Mouse (Mus musculus) heart, postnatal 0 days (tissue): Measurements from ENCODE around the gene Crnn. TPM values are rescaled to one million over a fixed set of nuclear protein-coding genes. Genes with fewer than 3 reads are reported as not detected.

Experiments
- ATAC-seq: fragments of 200-750 bp; cut with Nextera tagmentation; 2 replicates; pipeline ENCODE4 v1.8.0; 2017; ENCODE audit warnings: low read depth, moderate number of reproducible peaks, moderate library complexity; ENCODE audit not compliant: insufficient read depth
- DNase-seq: peaks from one replicate; pipeline ENCODE4 v3.0.0-alpha.2; 2016; ENCODE audit warnings: low spot score
- H3K27ac ChIP-seq: fragments of 300-500 bp; sonication (generic); 2 replicates; pipeline ENCODE4 v1.5.1; 2014; ENCODE audit warnings: low read depth, mild to moderate bottlenecking
- H3K27me3 ChIP-seq: fragments of 300-500 bp; sonication (generic); 2 replicates; pipeline ENCODE4 v1.6.1; 2014; ENCODE audit warnings: low read length, mixed read lengths; ENCODE audit not compliant: control insufficient read depth, insufficient read depth
- H3K36me3 ChIP-seq: fragments of 300-500 bp; sonication (generic); replicated peaks from 2 replicates; pipeline ENCODE4 v1.6.1; 2014; ENCODE audit warnings: low read length, mixed read lengths; ENCODE audit not compliant: control insufficient read depth, insufficient read depth
- H3K4me1 ChIP-seq: fragments of 300-500 bp; sonication (generic); 2 replicates; pipeline ENCODE4 v1.6.1; 2014; ENCODE audit warnings: antibody characterized with exemption; ENCODE audit not compliant: control insufficient read depth, insufficient read depth
- H3K4me2 ChIP-seq: fragments of 300-500 bp; sonication (generic); 2 replicates; pipeline ENCODE4 v1.6.1; 2014; ENCODE audit warnings: low read depth, mild to moderate bottlenecking, low read length, moderate library complexity
- H3K4me3 ChIP-seq: fragments of 300-500 bp; sonication (generic); 2 replicates; pipeline ENCODE4 v1.5.1; 2014; ENCODE audit warnings: low read depth, low read length
- H3K9ac ChIP-seq: fragments of 300-500 bp; sonication (generic); replicated peaks from 2 replicates; pipeline ENCODE4 v1.6.1; 2014; ENCODE audit warnings: low read depth, low read length, mixed read lengths
- H3K9me3 ChIP-seq: fragments of 300-500 bp; sonication (generic); replicated peaks from 2 replicates; pipeline ENCODE4 v1.6.1; 2016; ENCODE audit warnings: low read length; ENCODE audit not compliant: control insufficient read depth
- CTCF ChIP-seq: IDR thresholded peaks from 2 replicates; pipeline ENCODE4 v1.5.1; 2016; ENCODE audit warnings: antibody characterized with exemption, control low read depth, low read depth
- EP300 ChIP-seq: IDR thresholded peaks from 2 replicates; pipeline ENCODE4 v1.6.1; 2016; ENCODE audit warnings: antibody characterized with exemption, low read depth
- WGBS: fragments of 180-500 bp; shearing (Covaris S2); extraction: QIAGEN DNeasy Blood & Tissue Kit; methylation state at CpG from one replicate; pipeline ENCODE4 v1.1.7; 2014; 5-methylcytosine and 5-hydroxymethylcytosine counted together
- polyA plus RNA-seq: library from polyadenylated mRNA; unstranded; fragments of >200 nt; fragmentation: Nextera tagmentation; extraction: Ambion mirVana; gene quantifications from 2 replicates; pipeline ENCODE4 v1.2.1, GENCODE M21; 2015
- total RNA-seq: library from RNA; depleted of rRNA; stranded (reverse); fragments of >200 nt; gene quantifications from 2 replicates; pipeline ENCODE4 v1.2.3, GENCODE M21; 2014; ENCODE audit warnings: low replicate concordance; rRNA removed

Crnn gene
- total RNA-seq: not detected in 2 replicates
- polyA plus RNA-seq: not detected in 2 replicates

DNA sequence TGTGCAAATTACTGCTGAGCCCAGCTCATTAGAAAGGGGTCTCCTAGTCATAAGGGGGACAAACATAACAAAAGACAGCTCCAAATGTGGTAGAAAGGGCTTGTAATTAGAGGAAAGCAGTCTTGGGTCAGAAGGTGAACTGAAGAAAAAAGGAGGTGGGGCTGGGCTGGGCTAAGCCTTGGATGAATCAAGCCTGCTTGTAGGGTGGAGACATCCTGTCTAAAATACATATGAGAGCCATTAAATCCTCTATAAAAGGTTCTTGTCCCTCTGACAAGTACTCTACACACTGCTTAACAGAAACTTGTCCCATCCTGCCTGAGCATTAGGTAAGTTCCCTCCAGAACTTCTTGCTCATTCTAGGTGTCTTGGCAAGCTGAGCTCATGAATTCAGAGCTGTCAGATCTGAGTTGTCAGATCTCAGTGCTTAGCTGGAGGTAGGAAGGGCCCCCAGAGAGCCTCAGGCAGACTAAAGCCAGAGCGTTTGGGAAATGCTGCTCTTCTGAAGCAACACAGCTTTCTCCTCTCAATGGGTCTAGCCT, at the start of gene Crnn:
Crnn (plus strand) TSS at position 278 of the 542 bp plus-strand sequence.
- 59% methylated on average over 1 of the region's 1 CpGs for WGBS
- no peaks in the 10 kb centered on the region for H3K9me3 ChIP-seq
- TF ChIP-seq CTCF (no peak), EP300 (no peak)
- H3K4me2 ChIP-seq: no peak within 1 kb of the TSS
- H3K9ac ChIP-seq: no peak within 1 kb of the TSS
- H3K27me3 ChIP-seq: no peaks in the 10 kb centered on the region
- H3K36me3 ChIP-seq: no peaks in the 10 kb centered on the region
- no peak within 1 kb of the TSS for H3K27ac ChIP-seq
- DNase-seq (no peak), ATAC-seq (no peak)
- no peak within 1 kb of the TSS for H3K4me3 ChIP-seq
- H3K4me1 ChIP-seq: no peaks in the 10 kb centered on the region

GRCm38 (mm10) chr3:93096447-93096846, 48.1 kb upstream of the Crnn start:
- H3K9ac ChIP-seq: no peak overlapping the region
- H3K4me1 ChIP-seq: no peaks in the 10 kb centered on the region
- H3K4me2 ChIP-seq: no peak overlapping the region
- DNase-seq (no peak), ATAC-seq (no peak)
- H3K27ac ChIP-seq: no peak overlapping the region
- 69% methylated on average over 2 of the region's 2 CpGs for WGBS
- no peaks in the 10 kb centered on the region for H3K27me3 ChIP-seq
- no peak overlapping the region for H3K4me3 ChIP-seq
- no peaks in the 10 kb centered on the region for H3K36me3 ChIP-seq
- TF ChIP-seq CTCF (no peak), EP300 (no peak)
- H3K9me3 ChIP-seq: no peaks in the 10 kb centered on the region

- Histone ChIP-seq H3K36me3 (no peaks in the 10 kb centered on the region), H3K27ac (no peak overlapping the region), H3K27me3 (no peaks in the 10 kb centered on the region), H3K4me2 (no peak overlapping the region), H3K9me3 (no peaks in the 10 kb centered on the region), H3K9ac (no peak overlapping the region), H3K4me1 (no peaks in the 10 kb centered on the region), H3K4me3 (no peak overlapping the region)
- TF ChIP-seq EP300: no peak
- 0 out of 2 replicates have a peak, but pooled peaks have one; percentile 17 for TF ChIP-seq CTCF
- ATAC-seq: no peak
- DNase-seq: no peak
- 32% methylated on average over 5 of the region's 5 CpGs for WGBS
Observed at GRCm38 (mm10) chr3:93111668-93112067, 32.9 kb upstream of the Crnn start.

DNA sequence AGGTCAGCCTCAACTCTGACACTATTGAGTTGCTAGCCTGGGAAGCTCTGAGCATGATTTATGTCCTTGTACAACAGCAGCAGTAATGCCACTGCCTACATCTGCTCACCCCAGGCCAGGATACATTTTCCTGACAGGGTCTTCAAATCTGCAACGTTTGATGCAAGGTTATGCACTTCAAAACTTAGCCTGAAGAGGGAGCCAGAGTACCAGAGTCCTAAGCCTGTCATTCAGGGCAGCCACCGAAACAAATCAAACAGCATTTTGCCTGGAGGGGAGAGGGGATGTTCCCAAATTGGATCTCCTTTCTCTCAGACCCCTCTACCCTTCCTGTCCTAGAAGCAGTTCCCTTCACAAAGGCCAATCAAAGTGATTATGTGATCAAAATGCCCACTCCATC, 30.1 kb upstream of the Crnn start:
- no peak overlapping the region for H3K9ac ChIP-seq
- H3K27me3 ChIP-seq: no peaks in the 10 kb centered on the region
- WGBS: 4% methylated on average over 2 of the region's 2 CpGs
- H3K27ac ChIP-seq: no peak overlapping the region
- H3K4me1 ChIP-seq: no peaks in the 10 kb centered on the region
- no peaks in the 10 kb centered on the region for H3K9me3 ChIP-seq
- no peak overlapping the region for H3K4me3 ChIP-seq
- H3K4me2 ChIP-seq: no peak overlapping the region
- TF ChIP-seq EP300: no peak
- TF ChIP-seq CTCF: peak; percentile 61
- DNase-seq: peak; percentile 6
- no peaks in the 10 kb centered on the region for H3K36me3 ChIP-seq
- no peak for ATAC-seq

DNA sequence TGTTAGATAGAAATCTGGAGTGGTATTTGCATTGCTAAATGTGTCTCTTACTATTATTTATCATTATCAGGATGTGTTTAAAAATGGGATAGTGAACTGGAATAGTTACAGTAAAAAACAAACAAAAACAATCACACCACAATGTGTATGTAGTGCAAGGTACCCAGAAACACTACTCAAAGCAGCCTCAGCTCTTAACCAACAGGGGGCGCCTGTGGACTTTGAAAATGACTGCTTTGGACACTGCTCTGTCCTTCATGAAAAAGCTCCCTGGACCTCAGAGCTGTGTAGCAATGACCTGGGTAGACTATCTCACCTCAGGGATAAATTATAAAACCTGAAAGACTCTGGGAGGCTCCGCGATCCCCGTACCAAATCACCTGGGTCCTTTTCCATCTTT, 25.5 kb upstream of the Crnn start:
- 48% methylated on average over 4 of the region's 4 CpGs for WGBS
- ATAC-seq: no peak

GRCm38 (mm10) chr3:93128052-93128451, 16.5 kb upstream of the Crnn start:
- Histone ChIP-seq H3K36me3 (no peaks in the 10 kb centered on the region), H3K27me3 (no peaks in the 10 kb centered on the region), H3K4me2 (no peak overlapping the region), H3K4me3 (no peak overlapping the region), H3K27ac (no peak overlapping the region), H3K9ac (no peak overlapping the region), H3K4me1 (no peaks in the 10 kb centered on the region), H3K9me3 (no peaks in the 10 kb centered on the region)
- DNase-seq (no peak), ATAC-seq (no peak)
- no peak for TF ChIP-seq EP300
- no peak for TF ChIP-seq CTCF
- WGBS: 17% methylated on average over 4 of the region's 4 CpGs

More for the DNA sequence above, 25.5 kb upstream of the Crnn start:
- no peak overlapping the region for H3K27ac ChIP-seq
- no peak overlapping the region for H3K4me2 ChIP-seq
- no peaks in the 10 kb centered on the region for H3K27me3 ChIP-seq
- TF ChIP-seq EP300 (no peak), CTCF (no peak)
- H3K36me3 ChIP-seq: no peaks in the 10 kb centered on the region
- no peaks in the 10 kb centered on the region for H3K9me3 ChIP-seq
- no peak overlapping the region for H3K9ac ChIP-seq
- H3K4me1 ChIP-seq: no peaks in the 10 kb centered on the region
- no peak overlapping the region for H3K4me3 ChIP-seq
- no peak for DNase-seq
